Mouse (Mus musculus): ENCODE data around the gene Acadvl. TPM values are rescaled to one million over a fixed set of nuclear protein-coding genes. Genes with fewer than 3 reads are reported as not detected.
A peak's percentile ranks its signal among the peaks of the same experiment; 100 is the strongest.

Gene Acadvl
- polyA plus RNA-seq, 1 experiment from 2014 or later = 94.1 TPM

DNA sequence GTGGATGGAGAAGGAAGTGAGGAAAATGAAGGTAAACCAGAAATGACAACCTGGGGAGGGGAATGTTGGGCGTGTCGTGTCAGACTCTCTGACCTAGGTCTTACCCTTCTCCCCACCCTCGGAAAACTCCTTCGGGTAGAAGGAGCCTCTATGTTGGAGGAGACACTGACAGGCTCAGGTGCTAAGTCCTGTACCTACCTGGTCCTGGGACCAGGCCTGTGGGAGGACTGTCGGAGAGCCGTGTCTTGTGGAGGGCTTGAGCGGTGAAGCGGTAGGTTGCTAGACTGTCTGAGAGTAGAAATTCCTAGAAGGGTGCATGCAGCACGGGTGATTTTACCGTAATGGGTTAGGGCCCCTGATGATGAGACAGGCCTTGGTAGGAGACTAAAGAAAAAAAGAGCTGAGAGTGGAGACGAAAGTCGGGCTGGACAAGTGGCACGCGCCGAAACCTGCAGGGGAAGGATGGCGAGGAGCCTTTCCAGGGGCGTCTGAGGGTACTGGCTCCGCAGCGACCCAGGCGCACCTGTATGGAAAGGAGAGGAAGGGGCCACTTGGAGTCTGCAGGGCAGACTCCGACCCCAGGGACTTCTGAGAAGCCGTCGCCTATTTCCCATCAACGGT lies 50.5 kb downstream of the Acadvl start, which contains the start of gene Cldn7:
Gene Cldn7, plus strand, starts transcription at position 130 of the 621 bp plus-strand sequence.
- H3K27ac ChIP-seq (ENCODE audit: low read depth, low read length) = no peak within 1 kb of the TSS
- no peaks in the 10 kb centered on the region for H3K9me3 ChIP-seq (replicated peaks; ENCODE audit: control insufficient read depth, low read length)
- no peak for ATAC-seq (replicated peaks; ENCODE audit: insufficient number of reproducible peaks, low FRiP score, low TSS enrichment)
- WGBS (ENCODE audit: insufficient replicate concordance) = 10% methylated on average over 24 of the region's 24 CpGs
- no peaks in the 10 kb centered on the region for H3K36me3 ChIP-seq (ENCODE audit: control insufficient read depth, insufficient read depth, low read length)
- peak within 1 kb of the TSS; percentile 44 for H3K4me2 ChIP-seq
- H3K27me3 ChIP-seq (ENCODE audit: control insufficient read depth, insufficient read depth, low read length) = peaks cover 62% of the 10 kb centered on the region
- no peak within 1 kb of the TSS for H3K9ac ChIP-seq (ENCODE audit: low read depth, low read length)
- peak within 1 kb of the TSS; percentile 33 for H3K4me3 ChIP-seq (ENCODE audit: low read depth, low read length)
- H3K4me1 ChIP-seq (ENCODE audit: control insufficient read depth, insufficient read depth, low read length) = peaks cover 10% of the 10 kb centered on the region

DNA sequence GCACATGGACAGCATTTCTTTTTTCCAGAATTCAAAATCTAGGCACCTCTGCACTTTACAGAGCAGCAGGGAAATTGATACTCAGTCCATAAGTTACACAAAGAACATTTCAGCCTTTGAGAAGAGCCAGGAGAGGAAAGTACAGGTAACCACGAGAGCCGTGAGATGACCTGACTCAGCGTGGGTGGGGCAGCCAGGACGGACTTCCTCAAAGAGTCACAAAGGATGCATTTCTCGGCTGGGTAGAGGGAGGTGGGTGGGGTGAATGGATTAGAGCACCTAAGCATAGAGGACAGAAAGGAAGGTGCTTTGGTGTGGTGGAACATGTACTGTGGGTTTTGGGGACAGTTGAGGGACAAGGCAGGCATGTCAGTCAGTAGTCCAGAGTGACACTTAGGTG lies 53.4 kb downstream of the Acadvl start:
- Histone ChIP-seq H3K9ac (ENCODE audit: low read depth, low read length) (no peak overlapping the region), H3K4me3 (ENCODE audit: low read depth, low read length) (no peak overlapping the region), H3K4me2 (no peak overlapping the region), H3K36me3 (ENCODE audit: control insufficient read depth, insufficient read depth, low read length) (no peaks in the 10 kb centered on the region), H3K27ac (ENCODE audit: low read depth, low read length) (no peak overlapping the region), H3K4me1 (ENCODE audit: control insufficient read depth, insufficient read depth, low read length) (peaks cover 9% of the 10 kb centered on the region), H3K9me3 (replicated peaks; ENCODE audit: control insufficient read depth, low read length) (no peaks in the 10 kb centered on the region), H3K27me3 (ENCODE audit: control insufficient read depth, insufficient read depth, low read length) (peaks cover 63% of the 10 kb centered on the region)
- 36% methylated on average over 5 of the region's 5 CpGs for WGBS (ENCODE audit: insufficient replicate concordance)
- no peak for ATAC-seq (replicated peaks; ENCODE audit: insufficient number of reproducible peaks, low FRiP score, low TSS enrichment)

DNA sequence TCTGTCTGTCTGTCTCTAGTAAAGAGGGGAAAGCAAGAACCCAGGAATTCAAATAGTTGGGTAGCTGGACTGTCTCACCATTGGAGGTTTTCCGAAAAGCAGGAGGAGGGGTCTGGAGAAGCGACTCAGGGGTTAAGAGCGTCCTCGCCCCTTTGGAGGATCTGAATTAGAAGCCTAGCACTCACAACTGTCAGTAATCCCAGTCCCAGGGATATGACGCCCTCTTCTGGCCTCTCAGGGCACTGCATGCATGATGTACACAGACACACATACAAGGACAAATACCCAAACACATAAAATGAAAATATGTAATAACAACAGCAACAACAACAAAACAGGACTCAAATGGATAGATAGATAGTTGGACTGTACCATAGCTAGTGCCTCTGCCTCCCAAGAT lies 54.6 kb downstream of the Acadvl start:
- no peak overlapping the region for H3K27ac ChIP-seq (ENCODE audit: low read depth, low read length)
- H3K4me2 ChIP-seq = no peak overlapping the region
- H3K4me1 ChIP-seq (ENCODE audit: control insufficient read depth, insufficient read depth, low read length) = no peaks in the 10 kb centered on the region
- no peak for ATAC-seq (replicated peaks; ENCODE audit: insufficient number of reproducible peaks, low FRiP score, low TSS enrichment)
- H3K4me3 ChIP-seq (ENCODE audit: low read depth, low read length) = no peak overlapping the region
- H3K9me3 ChIP-seq (replicated peaks; ENCODE audit: control insufficient read depth, low read length) = no peaks in the 10 kb centered on the region
- 24% methylated on average over 5 of the region's 5 CpGs for WGBS (ENCODE audit: insufficient replicate concordance)
- peaks cover 51% of the 10 kb centered on the region for H3K27me3 ChIP-seq (ENCODE audit: control insufficient read depth, insufficient read depth, low read length)
- no peaks in the 10 kb centered on the region for H3K36me3 ChIP-seq (ENCODE audit: control insufficient read depth, insufficient read depth, low read length)
- no peak overlapping the region for H3K9ac ChIP-seq (ENCODE audit: low read depth, low read length)

MicroRNAs encoded within 50 kb of the gene (microRNA counts, 519-probe panel; counts per million panel counts)
- microRNA mmu-miR-324-3p = 32.2 counts per million
- 5,305 counts per million, percentile 57 among the panel's probes with 10 or more counts for microRNA mmu-miR-324-5p

Small RNA genes within 50 kb of the gene (microRNA-seq; reads per million reads assigned to microRNA genes)
- gene Gm44349 (ENCODE audit: borderline number of aligned reads) = not detected
- gene Mir324 (ENCODE audit: borderline number of aligned reads) = 4,291 reads per million, percentile 92 among the genes with 10 or more reads in this experiment

Other genes starting within 250 kb of the Acadvl start
- gene Zbtb4, start 249.5 kb downstream of the Acadvl start, polyA plus RNA-seq (2014; fragmentation: Nextera tagmentation; extraction: Ambion mirVana) = 2.1 and 3.1 TPM in 2 replicates
- 3.7 and 4.5 TPM in 2 replicates for gene Chrnb1, start 219.5 kb downstream of the Acadvl start, polyA plus RNA-seq (2014; fragmentation: Nextera tagmentation; extraction: Ambion mirVana)
- 1.5 and 2.5 TPM in 2 replicates for gene Fgf11, start 213.6 kb downstream of the Acadvl start, polyA plus RNA-seq (2014; fragmentation: Nextera tagmentation; extraction: Ambion mirVana)
- gene Tmem102, start 209.8 kb downstream of the Acadvl start, polyA plus RNA-seq (2014; fragmentation: Nextera tagmentation; extraction: Ambion mirVana) = 1.1 and 1.5 TPM in 2 replicates
- gene Gm39566, start 200.1 kb downstream of the Acadvl start, polyA plus RNA-seq (2014; fragmentation: Nextera tagmentation; extraction: Ambion mirVana) = not detected in 2 replicates
- gene Spem2, start 196.9 kb downstream of the Acadvl start, polyA plus RNA-seq (2014; fragmentation: Nextera tagmentation; extraction: Ambion mirVana) = not detected in 2 replicates
- gene Spem1, start 193.2 kb downstream of the Acadvl start, polyA plus RNA-seq (2014; fragmentation: Nextera tagmentation; extraction: Ambion mirVana) = not detected in 2 replicates
- gene Nlgn2, start 177.6 kb downstream of the Acadvl start, polyA plus RNA-seq (2014; fragmentation: Nextera tagmentation; extraction: Ambion mirVana) = 3.1 and 3.3 TPM in 2 replicates
- 321 and 331 TPM in 2 replicates for gene Tmem256, start 176.9 kb downstream of the Acadvl start, polyA plus RNA-seq (2014; fragmentation: Nextera tagmentation; extraction: Ambion mirVana)
- gene Plscr3, start 169.0 kb downstream of the Acadvl start, polyA plus RNA-seq (2014; fragmentation: Nextera tagmentation; extraction: Ambion mirVana) = 65.9 and 75.2 TPM in 2 replicates
- gene Tnk1, start 156.7 kb downstream of the Acadvl start, polyA plus RNA-seq (2014; fragmentation: Nextera tagmentation; extraction: Ambion mirVana) = 0.23 and 0.39 TPM in 2 replicates
- gene Tmem95, start 137.4 kb downstream of the Acadvl start, polyA plus RNA-seq (2014; fragmentation: Nextera tagmentation; extraction: Ambion mirVana) = not detected in 2 replicates
- gene Kctd11, start 134.0 kb downstream of the Acadvl start, polyA plus RNA-seq (2014; fragmentation: Nextera tagmentation; extraction: Ambion mirVana) = 3.3 and 3.8 TPM in 2 replicates
- gene Acap1, start 119.9 kb downstream of the Acadvl start, polyA plus RNA-seq (2014; fragmentation: Nextera tagmentation; extraction: Ambion mirVana) = 7.2 and 8.1 TPM in 2 replicates
- gene 2810408A11Rik, start 114.4 kb downstream of the Acadvl start, polyA plus RNA-seq (2014; fragmentation: Nextera tagmentation; extraction: Ambion mirVana) = 5.3 and 5.8 TPM in 2 replicates
- gene Neurl4, start 114.3 kb downstream of the Acadvl start, polyA plus RNA-seq (2014; fragmentation: Nextera tagmentation; extraction: Ambion mirVana) = 9.3 and 10.8 TPM in 2 replicates
- gene Gps2, start 101.5 kb downstream of the Acadvl start, polyA plus RNA-seq (2014; fragmentation: Nextera tagmentation; extraction: Ambion mirVana) = 53.2 and 62.2 TPM in 2 replicates
- 1,428 and 1,516 TPM in 2 replicates for gene Eif5a, start 93.5 kb downstream of the Acadvl start, polyA plus RNA-seq (2014; fragmentation: Nextera tagmentation; extraction: Ambion mirVana)
- gene Ybx2, start 79.6 kb downstream of the Acadvl start, polyA plus RNA-seq (2014; fragmentation: Nextera tagmentation; extraction: Ambion mirVana) = 1.5 and 4.3 TPM in 2 replicates
- gene Slc2a4, start 67.2 kb downstream of the Acadvl start, polyA plus RNA-seq (2014; fragmentation: Nextera tagmentation; extraction: Ambion mirVana) = 22.0 and 22.8 TPM in 2 replicates
- gene Cldn7, start 50.6 kb downstream of the Acadvl start, polyA plus RNA-seq (2014; fragmentation: Nextera tagmentation; extraction: Ambion mirVana) = 2.4 and 3.0 TPM in 2 replicates
- 20.3 and 22.2 TPM in 2 replicates for gene Ctdnep1, start 34.3 kb downstream of the Acadvl start, polyA plus RNA-seq (2014; fragmentation: Nextera tagmentation; extraction: Ambion mirVana)
- gene Elp5, start 32.9 kb downstream of the Acadvl start, polyA plus RNA-seq (2014; fragmentation: Nextera tagmentation; extraction: Ambion mirVana) = 120 and 130 TPM in 2 replicates
- gene Gabarap, start 24.3 kb downstream of the Acadvl start, polyA plus RNA-seq (2014; fragmentation: Nextera tagmentation; extraction: Ambion mirVana) = 481 and 489 TPM in 2 replicates
- 27.3 and 29.9 TPM in 2 replicates for gene Phf23, start 19.6 kb downstream of the Acadvl start, polyA plus RNA-seq (2014; fragmentation: Nextera tagmentation; extraction: Ambion mirVana)
- gene Dvl2, start 14.8 kb downstream of the Acadvl start, polyA plus RNA-seq (2014; fragmentation: Nextera tagmentation; extraction: Ambion mirVana) = 18.6 and 18.9 TPM in 2 replicates
- gene Dlg4, start 1.5 kb upstream of the Acadvl start, polyA plus RNA-seq (2014; fragmentation: Nextera tagmentation; extraction: Ambion mirVana) = 10.2 and 10.4 TPM in 2 replicates
- 0.13 TPM in 1 of 2 replicates, not detected in the other for gene Asgr1, start 38.7 kb upstream of the Acadvl start, polyA plus RNA-seq (2014; fragmentation: Nextera tagmentation; extraction: Ambion mirVana)
- 0.57 TPM in 1 of 2 replicates, not detected in the other for gene Asgr2, start 77.2 kb upstream of the Acadvl start, polyA plus RNA-seq (2014; fragmentation: Nextera tagmentation; extraction: Ambion mirVana)
- 0.17 and 0.29 TPM in 2 replicates for gene Mgl2, start 114.9 kb upstream of the Acadvl start, polyA plus RNA-seq (2014; fragmentation: Nextera tagmentation; extraction: Ambion mirVana)
- gene Clec10a, start 140.8 kb upstream of the Acadvl start, polyA plus RNA-seq (2014; fragmentation: Nextera tagmentation; extraction: Ambion mirVana) = not detected in 2 replicates
- 0.36 and 0.39 TPM in 2 replicates for gene Slc16a11, start 197.3 kb upstream of the Acadvl start, polyA plus RNA-seq (2014; fragmentation: Nextera tagmentation; extraction: Ambion mirVana)
- gene Slc16a13, start 205.7 kb upstream of the Acadvl start, polyA plus RNA-seq (2014; fragmentation: Nextera tagmentation; extraction: Ambion mirVana) = 7.6 and 7.8 TPM in 2 replicates
- gene Bcl6b, start 214.4 kb upstream of the Acadvl start, polyA plus RNA-seq (2014; fragmentation: Nextera tagmentation; extraction: Ambion mirVana) = 11.9 and 13.0 TPM in 2 replicates
- gene 0610010K14Rik, start 222.5 kb upstream of the Acadvl start, polyA plus RNA-seq (2014; fragmentation: Nextera tagmentation; extraction: Ambion mirVana) = 129 and 132 TPM in 2 replicates
- 7.7 and 9.3 TPM in 2 replicates for gene Gm21988, start 224.4 kb upstream of the Acadvl start, polyA plus RNA-seq (2014; fragmentation: Nextera tagmentation; extraction: Ambion mirVana)
- gene Rnasek, start 224.4 kb upstream of the Acadvl start, polyA plus RNA-seq (2014; fragmentation: Nextera tagmentation; extraction: Ambion mirVana) = 170 and 183 TPM in 2 replicates
- gene Alox12, start 239.9 kb upstream of the Acadvl start, polyA plus RNA-seq (2014; fragmentation: Nextera tagmentation; extraction: Ambion mirVana) = 5.8 and 6.1 TPM in 2 replicates

Measured in heart, embryonic 11.5 days (tissue).